Mouse (Mus musculus) brain, embryonic 14.5 days (tissue): ENCODE measurements around the gene Med25.
"Not testable (repeated sequence)": the region's sequence is repeated elsewhere in the genome, so short reads cannot be mapped to it uniquely, and the experiment has no call there.

ENCODE experiments used
- CTCF ChIP-seq: fragments of 200-500 bp; IDR thresholded peaks from 2 replicates; pipeline ENCODE4 v1.5.1; 2012; ENCODE audit warnings: inconsistent platforms, mild to moderate bottlenecking, moderate library complexity, borderline replicate concordance; ENCODE audit not compliant: insufficient read depth, insufficient read length; ENCODE audit errors: extremely low read depth
- POLR2A ChIP-seq: fragments of 200-500 bp; IDR thresholded peaks from 2 replicates; pipeline ENCODE4 v1.6.1; 2012; ENCODE audit warnings: mild to moderate bottlenecking, inconsistent platforms, borderline replicate concordance; ENCODE audit not compliant: poor library complexity, insufficient read depth, insufficient read length, severe bottlenecking; ENCODE audit errors: extremely low read depth

- TF ChIP-seq POLR2A, CTCF: not testable (repeated sequence)
These were observed 20.7 kb downstream of the Med25 start for GRCm38 (mm10) chr7:44871774-44872173.
